Comparison of ENCODE assay signal across 16 mouse cellular contexts in genomic region chr9:106397733-106398132, GRCm38 (mm10). TPM values are rescaled to one million over a fixed set of nuclear protein-coding genes. Genes with fewer than 3 reads are reported as not detected.
DNase-seq lines count a peak whose midpoint lies in the region; ATAC-seq and TF ChIP-seq lines count a peak whose summit lies in the region.
"Had no signal": no experiment of that assay in that cellular context is flagged by ENCODE, and none has a peak within 500 bp of the region (broad histone marks: within the 10 kb centered on the region; RNA-seq: fewer than 3 reads in every experiment).

No protein-coding gene starts in this region.

- no peak for DNase-seq in heart, adult 2 months
- no peak for DNase-seq in heart, postnatal 10 days
- DNase-seq in lung, postnatal 36 days, result peak; percentile 26
- DNase-seq in lung, postnatal 25 days (ENCODE audit: low spot score), result no peak
- DNase-seq in embryonic facial prominence, embryonic 10.5 days (ENCODE audit: low spot score), result no peak
- DNase-seq in left cerebral cortex, postnatal 10 days (ENCODE audit: extremely low spot score in 1 of 2, low spot score in 2 of 2), result no peak
- DNase-seq: B cell, adult 2 months; cerebellum, adult 9-10 months; kidney, adult 18-20 months; lung, postnatal 4 days; right cerebral cortex, postnatal 4 days had no signal

- H3K79me2 ChIP-seq in heart, adult 2 months (replicated peaks; ENCODE audit: control insufficient read depth, insufficient read depth, low read length), result no peaks in the 10 kb centered on the region

- no peak for TF ChIP-seq CTCF in heart, adult 2 months (IDR thresholded peaks at IDR 0.05)

- H3K4me3 ChIP-seq in heart, adult 2 months, result no peak overlapping the region
- no peak overlapping the region for H3K4me3 ChIP-seq in embryonic facial prominence, embryonic 10.5 days
- no peak overlapping the region for H3K4me3 ChIP-seq in liver, embryonic 16.5 days (ENCODE audit: low read depth, low read length)
- H3K4me3 ChIP-seq in kidney, embryonic 15.5 days (replicated peaks), result no peak overlapping the region
- H3K4me3 ChIP-seq: limb, embryonic 15.5 days; midbrain, embryonic 12.5 days had no signal

- peak overlapping the region; percentile 56 for H3K27ac ChIP-seq in heart, adult 2 months
- H3K27ac ChIP-seq in embryonic facial prominence, embryonic 10.5 days (replicated peaks), result peak overlapping the region; percentile 59; the same call in 1 of the 2 replicates
- peak overlapping the region; percentile 93 for H3K27ac ChIP-seq in liver, embryonic 16.5 days (ENCODE audit: low read length)
- no peak overlapping the region for H3K27ac ChIP-seq in kidney, embryonic 15.5 days
- H3K27ac ChIP-seq: limb, embryonic 15.5 days; midbrain, embryonic 12.5 days had no signal

- no peaks in the 10 kb centered on the region for H3K27me3 ChIP-seq in heart, adult 2 months (ENCODE audit: control insufficient read depth, insufficient read depth, low read length)
- no peaks in the 10 kb centered on the region for H3K27me3 ChIP-seq in embryonic facial prominence, embryonic 10.5 days (replicated peaks; ENCODE audit: low read depth, poor library complexity, severe bottlenecking)
- H3K27me3 ChIP-seq in liver, embryonic 16.5 days (ENCODE audit: control insufficient read depth, insufficient read depth, low read depth, low read length), result no peaks in the 10 kb centered on the region
- H3K27me3 ChIP-seq in kidney, embryonic 15.5 days, result no peaks in the 10 kb centered on the region
- H3K27me3 ChIP-seq: limb, embryonic 15.5 days; midbrain, embryonic 12.5 days had no signal

- intact Hi-C loops in heart, adult 2 months (cut with DNase I), result no loop called here
- intact Hi-C loops in heart, postnatal 10 days (cut with DNase I), result no loop called here
- intact Hi-C loops in left cerebral cortex, postnatal 10 days (cut with DNase I), result no loop called here

- H3K4me2 ChIP-seq in liver, embryonic 16.5 days (ENCODE audit: low read depth, low read length), result peak overlapping the region; percentile 44
- H3K4me2 ChIP-seq in kidney, embryonic 15.5 days, result no peak overlapping the region
- H3K4me2 ChIP-seq: limb, embryonic 15.5 days; midbrain, embryonic 12.5 days had no signal

- H3K36me3 ChIP-seq in heart, adult 2 months (ENCODE audit: control insufficient read depth, insufficient read depth, low read length), result no peaks in the 10 kb centered on the region
- no peaks in the 10 kb centered on the region for H3K36me3 ChIP-seq in embryonic facial prominence, embryonic 10.5 days (replicated peaks)
- H3K36me3 ChIP-seq in liver, embryonic 16.5 days (ENCODE audit: control insufficient read depth, insufficient read depth), result no peaks in the 10 kb centered on the region
- no peaks in the 10 kb centered on the region for H3K36me3 ChIP-seq in kidney, embryonic 15.5 days
- H3K36me3 ChIP-seq: limb, embryonic 15.5 days; midbrain, embryonic 12.5 days had no signal

- TF ChIP-seq POLR2A in heart, adult 2 months (IDR thresholded peaks at IDR 0.05; ENCODE audit: insufficient read depth, low read depth, low read length), result no peak

- 33% methylated on average over 4 of the region's 4 CpGs for WGBS in heart, adult 2 months
- WGBS in embryonic facial prominence, embryonic 10.5 days, result 84% methylated on average over 4 of the region's 4 CpGs
- WGBS in liver, embryonic 16.5 days (ENCODE audit: insufficient replicate concordance), result 31% methylated on average over 4 of the region's 4 CpGs
- WGBS in kidney, embryonic 15.5 days, result 75% methylated on average over 4 of the region's 4 CpGs

- no peaks in the 10 kb centered on the region for H3K9me3 ChIP-seq in embryonic facial prominence, embryonic 10.5 days
- no peaks in the 10 kb centered on the region for H3K9me3 ChIP-seq in liver, embryonic 16.5 days (replicated peaks; ENCODE audit: control insufficient read depth, low read length)
- H3K9me3 ChIP-seq in kidney, embryonic 15.5 days (replicated peaks), result no peaks in the 10 kb centered on the region
- H3K9me3 ChIP-seq: limb, embryonic 15.5 days; midbrain, embryonic 12.5 days had no signal

- TF ChIP-seq EP300 in heart, adult 2 months (IDR thresholded peaks at IDR 0.05; ENCODE audit: insufficient read depth, low read depth, low read length), result no peak

- H3K9ac ChIP-seq in heart, adult 2 months (ENCODE audit: low read depth, low read length), result no peak overlapping the region
- H3K9ac ChIP-seq in liver, embryonic 16.5 days (ENCODE audit: low read depth, low read length), result peak overlapping the region; percentile 48
- H3K9ac ChIP-seq in kidney, embryonic 15.5 days, result no peak overlapping the region
- H3K9ac ChIP-seq: limb, embryonic 15.5 days; midbrain, embryonic 12.5 days had no signal

- ATAC-seq in liver, embryonic 16.5 days (ENCODE audit: low read depth), result peak; percentile 44
- ATAC-seq in kidney, embryonic 15.5 days (replicated peaks; ENCODE audit: low FRiP score), result no peak
- ATAC-seq: hindbrain, embryonic 16.5 days had no signal

- peaks cover 24% of the 10 kb centered on the region for H3K4me1 ChIP-seq in heart, adult 2 months (ENCODE audit: control insufficient read depth, insufficient read depth, low read length)
- peaks cover 67% of the 10 kb centered on the region for H3K4me1 ChIP-seq in embryonic facial prominence, embryonic 10.5 days
- H3K4me1 ChIP-seq in liver, embryonic 16.5 days (ENCODE audit: control insufficient read depth, low read depth, low read length), result peaks cover 61% of the 10 kb centered on the region
- peaks cover 34% of the 10 kb centered on the region for H3K4me1 ChIP-seq in kidney, embryonic 15.5 days

RNA-seq across cellular contexts. Expression of gene Dusp7, which starts 29.3 kb away (rescaled TPM):
- 10 to 100 TPM; 47.6 to 64.9 TPM for total RNA-seq in heart, adult 2 months (2021)
- polyA plus RNA-seq in heart, adult 2 months (2012; rRNA removed), result 102 and 118 TPM in 2 replicates
- 10 to 100 TPM; 47.0 to 47.1 TPM for total RNA-seq in heart, postnatal 10 days (2021)
- 29.5 and 30.8 TPM in 2 replicates for polyA plus RNA-seq in embryonic facial prominence, embryonic 10.5 days (2016; fragmentation: Nextera tagmentation; extraction: Ambion mirVana)
- polyA plus RNA-seq in liver, embryonic 16.5 days (2015; fragmentation: Nextera tagmentation; extraction: Ambion mirVana), result 2.1 and 2.7 TPM in 2 replicates
- 15.6 and 17.7 TPM in 2 replicates for polyA plus RNA-seq in kidney, embryonic 15.5 days (2015; fragmentation: Nextera tagmentation; extraction: Ambion mirVana)
- 10 to 100 TPM; 80.7 to 82.0 TPM for total RNA-seq in left cerebral cortex, postnatal 10 days (2021)

RNA-seq across cellular contexts. Expression of gene Rpl29, which starts 31.5 kb away (rescaled TPM):
- total RNA-seq in heart, adult 2 months (2021), result 100 to 1,000 TPM; 251 to 296 TPM
- polyA plus RNA-seq in heart, adult 2 months (2012; rRNA removed), result 247 and 287 TPM in 2 replicates
- total RNA-seq in heart, postnatal 10 days (2021), result 100 to 1,000 TPM; 403 to 404 TPM
- 1,047 and 1,078 TPM in 2 replicates for polyA plus RNA-seq in embryonic facial prominence, embryonic 10.5 days (2016; fragmentation: Nextera tagmentation; extraction: Ambion mirVana)
- 452 and 501 TPM in 2 replicates for polyA plus RNA-seq in liver, embryonic 16.5 days (2015; fragmentation: Nextera tagmentation; extraction: Ambion mirVana)
- polyA plus RNA-seq in kidney, embryonic 15.5 days (2015; fragmentation: Nextera tagmentation; extraction: Ambion mirVana), result 1,077 and 1,119 TPM in 2 replicates
- 100 to 1,000 TPM; 378 to 397 TPM for total RNA-seq in left cerebral cortex, postnatal 10 days (2021)

RNA-seq across cellular contexts. Expression of gene Acy1, which starts 40.4 kb away (rescaled TPM):
- total RNA-seq in heart, adult 2 months (2021), result 10 to 100 TPM; 20.1 to 26.7 TPM
- 12.0 and 12.5 TPM in 2 replicates for polyA plus RNA-seq in heart, adult 2 months (2012; rRNA removed)
- 10 to 100 TPM; 17.0 to 17.8 TPM for total RNA-seq in heart, postnatal 10 days (2021)
- polyA plus RNA-seq in embryonic facial prominence, embryonic 10.5 days (2016; fragmentation: Nextera tagmentation; extraction: Ambion mirVana), result 43.2 and 46.1 TPM in 2 replicates
- 34.3 and 36.5 TPM in 2 replicates for polyA plus RNA-seq in liver, embryonic 16.5 days (2015; fragmentation: Nextera tagmentation; extraction: Ambion mirVana)
- polyA plus RNA-seq in kidney, embryonic 15.5 days (2015; fragmentation: Nextera tagmentation; extraction: Ambion mirVana), result 49.9 and 52.0 TPM in 2 replicates
- total RNA-seq in left cerebral cortex, postnatal 10 days (2021), result 1 to 10 TPM; 9.2 to 9.3 TPM

RNA-seq across cellular contexts. Expression of gene Abhd14b, which starts 49.5 kb away (rescaled TPM):
- 1 to 10 TPM; 6.6 to 6.8 TPM for total RNA-seq in heart, adult 2 months (2021)
- polyA plus RNA-seq in heart, adult 2 months (2012; rRNA removed), result 27.8 and 34.8 TPM in 2 replicates
- 1 to 10 TPM; 4.6 to 6.2 TPM for total RNA-seq in heart, postnatal 10 days (2021)
- polyA plus RNA-seq in embryonic facial prominence, embryonic 10.5 days (2016; fragmentation: Nextera tagmentation; extraction: Ambion mirVana), result 6.0 and 6.4 TPM in 2 replicates
- 31.3 and 37.5 TPM in 2 replicates for polyA plus RNA-seq in liver, embryonic 16.5 days (2015; fragmentation: Nextera tagmentation; extraction: Ambion mirVana)
- polyA plus RNA-seq in kidney, embryonic 15.5 days (2015; fragmentation: Nextera tagmentation; extraction: Ambion mirVana), result 27.9 and 30.6 TPM in 2 replicates
- total RNA-seq in left cerebral cortex, postnatal 10 days (2021), result 10 to 100 TPM in 1 of 2 experiments, 1 to 10 TPM in 1; 9.7 to 10.3 TPM

RNA-seq across cellular contexts. Expression of gene Abhd14a, which starts 49.7 kb away (rescaled TPM):
- total RNA-seq in heart, adult 2 months (2021), result 10 to 100 TPM; 18.7 to 21.8 TPM
- 33.2 and 43.0 TPM in 2 replicates for polyA plus RNA-seq in heart, adult 2 months (2012; rRNA removed)
- 10 to 100 TPM; 20.0 to 22.4 TPM for total RNA-seq in heart, postnatal 10 days (2021)
- 40.1 and 40.4 TPM in 2 replicates for polyA plus RNA-seq in embryonic facial prominence, embryonic 10.5 days (2016; fragmentation: Nextera tagmentation; extraction: Ambion mirVana)
- polyA plus RNA-seq in liver, embryonic 16.5 days (2015; fragmentation: Nextera tagmentation; extraction: Ambion mirVana), result 17.2 and 18.8 TPM in 2 replicates
- 55.5 and 56.8 TPM in 2 replicates for polyA plus RNA-seq in kidney, embryonic 15.5 days (2015; fragmentation: Nextera tagmentation; extraction: Ambion mirVana)
- total RNA-seq in left cerebral cortex, postnatal 10 days (2021), result 10 to 100 TPM; 55.7 to 59.6 TPM
